Mouse (Mus musculus) stomach, postnatal 0 days (tissue): Measurements from ENCODE around the gene Arid5b. TPM values are rescaled to one million over a fixed set of nuclear protein-coding genes. Genes with fewer than 3 reads are reported as not detected.
A peak's percentile ranks its signal among the peaks of the same experiment; 100 is the strongest.

ENCODE experiments used
- ATAC-seq: fragments of 200-750 bp; cut with Nextera tagmentation; 2 replicates; pipeline ENCODE4 v1.8.0; 2017; ENCODE audit not compliant: low FRiP score, low TSS enrichment
- DNase-seq: peaks from one replicate; pipeline ENCODE4 v3.0.0-alpha.2; 2016; ENCODE audit warnings: low spot score
- H3K27ac ChIP-seq: fragments of 300-500 bp; sonication (generic); replicated peaks from 2 replicates; pipeline ENCODE4 v1.5.1; 2014; ENCODE audit warnings: mild to moderate bottlenecking, control low read depth
- H3K27me3 ChIP-seq: fragments of 300-500 bp; sonication (generic); 2 replicates; pipeline ENCODE4 v1.6.1; 2014; ENCODE audit warnings: low read length; ENCODE audit not compliant: control insufficient read depth, insufficient read depth
- H3K36me3 ChIP-seq: fragments of 300-500 bp; sonication (generic); 2 replicates; pipeline ENCODE4 v1.6.1; 2014; ENCODE audit warnings: low read length, mixed read lengths; ENCODE audit not compliant: control insufficient read depth, insufficient read depth
- H3K4me1 ChIP-seq: fragments of 300-500 bp; sonication (generic); replicated peaks from 2 replicates; pipeline ENCODE4 v1.6.1; 2014; ENCODE audit warnings: antibody characterized with exemption; ENCODE audit not compliant: control insufficient read depth, insufficient read depth
- H3K4me2 ChIP-seq: fragments of 300-500 bp; sonication (generic); replicated peaks from 2 replicates; pipeline ENCODE4 v1.6.1; 2014; ENCODE audit warnings: low read depth, mild to moderate bottlenecking, control low read depth, moderate library complexity
- H3K4me3 ChIP-seq: fragments of 300-500 bp; sonication (generic); 2 replicates; pipeline ENCODE4 v1.5.1; 2014; ENCODE audit warnings: low read depth, low read length, control low read depth
- H3K9ac ChIP-seq: fragments of 300-500 bp; sonication (generic); 2 replicates; pipeline ENCODE4 v1.6.1; 2014; ENCODE audit warnings: mild to moderate bottlenecking, low read length, control low read depth, mixed read lengths
- H3K9me3 ChIP-seq: fragments of 300-500 bp; sonication (generic); 2 replicates; pipeline ENCODE4 v1.6.1; 2016; ENCODE audit warnings: low read length; ENCODE audit not compliant: control insufficient read depth
- CTCF ChIP-seq: IDR thresholded peaks from 2 replicates; pipeline ENCODE4 v1.5.1; 2016; ENCODE audit warnings: antibody characterized with exemption, low read depth, mild to moderate bottlenecking, moderate library complexity
- EP300 ChIP-seq: optimal IDR thresholded peaks from 2 replicates; pipeline ENCODE3; 2016; ENCODE audit warnings: antibody characterized with exemption
- WGBS: fragments of 180-500 bp; shearing (Covaris S2); extraction: QIAGEN DNeasy Blood & Tissue Kit; methylation state at CpG from one replicate; pipeline ENCODE4 v1.1.7; 2014; 5-methylcytosine and 5-hydroxymethylcytosine counted together
- polyA plus RNA-seq: library from polyadenylated mRNA; unstranded; fragments of >200 nt; fragmentation: Nextera tagmentation; extraction: Ambion mirVana; gene quantifications from 2 replicates; pipeline ENCODE4 v1.2.1, GENCODE M21; 2015

Gene Arid5b
- polyA plus RNA-seq, 1 experiment from 2014 or later: 18.3 TPM

DNA sequence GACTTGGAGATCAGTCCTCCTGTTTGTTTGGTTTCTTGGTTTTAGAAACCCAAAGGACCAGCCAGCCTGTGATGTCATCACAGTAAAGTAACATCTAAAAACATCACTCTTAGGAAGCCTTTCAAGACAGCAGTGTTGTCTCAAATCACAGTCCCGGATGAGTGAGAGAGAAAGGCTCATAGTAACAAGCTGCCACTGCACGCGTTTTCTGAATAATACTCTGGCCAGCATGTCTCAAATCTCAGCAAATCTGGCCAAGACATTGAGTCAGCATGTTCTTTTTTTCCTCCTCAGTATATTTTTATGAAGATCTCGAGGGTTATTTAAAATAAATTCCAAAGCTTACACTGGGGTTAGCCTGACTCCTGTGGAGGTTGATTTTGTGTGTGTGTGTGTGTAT lies 143.1 kb downstream of the Arid5b start:
- peak overlapping the region; percentile 53 for H3K4me2 ChIP-seq
- H3K9me3 ChIP-seq: no peaks in the 10 kb centered on the region
- peaks cover 18% of the 10 kb centered on the region for H3K36me3 ChIP-seq
- no peak for TF ChIP-seq CTCF
- no peak for TF ChIP-seq EP300
- 23% methylated on average over 4 of the region's 4 CpGs for WGBS
- ATAC-seq (no peak), DNase-seq (no peak)
- no peaks in the 10 kb centered on the region for H3K27me3 ChIP-seq
- H3K4me3 ChIP-seq: peak overlapping the region; percentile 56
- H3K27ac ChIP-seq: peak overlapping the region; percentile 86; the same call in 1 of the 2 replicates
- H3K4me1 ChIP-seq: 0 out of 2 replicates have a peak, but pooled peaks cover 4% of the 10 kb centered on the region
- H3K9ac ChIP-seq: no peak overlapping the region; the same call in 1 of the 2 replicates

DNA sequence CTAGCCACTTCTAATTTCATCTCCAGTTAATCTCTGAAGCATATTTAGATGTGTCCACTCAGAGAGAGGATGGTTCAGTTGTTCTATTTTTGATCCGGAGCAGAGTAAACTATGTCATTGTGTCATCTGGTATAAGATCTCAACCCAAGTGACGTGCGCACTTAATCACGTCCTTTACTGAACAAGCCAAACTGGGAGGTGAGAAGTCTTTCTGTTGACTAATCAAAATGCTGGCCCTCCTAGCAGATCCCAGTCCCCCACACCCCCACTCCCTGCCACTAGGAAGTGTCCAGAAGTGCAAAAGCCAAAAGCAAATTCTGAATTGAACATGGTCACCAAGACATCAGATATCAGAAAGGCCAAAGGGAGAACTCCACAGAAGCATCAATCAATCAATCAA lies 144.0 kb downstream of the Arid5b start:
- TF ChIP-seq EP300 (no peak), CTCF (no peak)
- no peak for DNase-seq
- Histone ChIP-seq H3K9ac (no peak overlapping the region), H3K4me1 (peaks cover 8% of the 10 kb centered on the region), H3K4me3 (peak overlapping the region; percentile 4; the same call in 1 of the 2 replicates), H3K4me2 (peak overlapping the region; percentile 53), H3K27me3 (no peaks in the 10 kb centered on the region), H3K9me3 (no peaks in the 10 kb centered on the region), H3K36me3 (peaks cover 18% of the 10 kb centered on the region), H3K27ac (no peak overlapping the region)
- 70% methylated on average over 4 of the region's 4 CpGs for WGBS
- no peak for ATAC-seq

DNA sequence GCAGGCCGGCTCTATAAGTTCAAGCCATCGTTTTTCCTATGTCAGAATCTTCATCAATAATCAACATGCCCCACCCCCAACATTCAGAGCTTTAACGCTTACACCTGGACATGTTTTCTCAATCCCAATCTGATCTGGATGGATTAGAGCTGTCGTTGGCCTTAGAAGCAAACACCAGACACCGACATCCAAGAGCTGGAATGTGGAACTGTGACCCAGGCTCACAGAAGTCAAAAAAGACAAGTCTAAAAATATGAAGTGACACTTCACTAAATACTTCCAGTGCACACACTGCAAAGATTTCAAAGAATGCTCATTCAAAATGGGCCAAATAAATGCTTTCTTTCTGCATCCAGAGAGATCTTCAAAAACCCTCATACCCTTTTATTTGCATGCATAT lies 144.5 kb downstream of the Arid5b start:
- 43% methylated on average over 5 of the region's 5 CpGs for WGBS
- Histone ChIP-seq H3K4me2 (no peak overlapping the region; the same call in 1 of the 2 replicates), H3K27me3 (no peaks in the 10 kb centered on the region), H3K9me3 (no peaks in the 10 kb centered on the region), H3K9ac (no peak overlapping the region), H3K4me3 (no peak overlapping the region), H3K4me1 (peaks cover 9% of the 10 kb centered on the region), H3K36me3 (peaks cover 18% of the 10 kb centered on the region), H3K27ac (peak overlapping the region; percentile 6; the same call in 1 of the 2 replicates)
- TF ChIP-seq EP300 (no peak), CTCF (no peak)
- no peak for ATAC-seq
- no peak for DNase-seq

DNA sequence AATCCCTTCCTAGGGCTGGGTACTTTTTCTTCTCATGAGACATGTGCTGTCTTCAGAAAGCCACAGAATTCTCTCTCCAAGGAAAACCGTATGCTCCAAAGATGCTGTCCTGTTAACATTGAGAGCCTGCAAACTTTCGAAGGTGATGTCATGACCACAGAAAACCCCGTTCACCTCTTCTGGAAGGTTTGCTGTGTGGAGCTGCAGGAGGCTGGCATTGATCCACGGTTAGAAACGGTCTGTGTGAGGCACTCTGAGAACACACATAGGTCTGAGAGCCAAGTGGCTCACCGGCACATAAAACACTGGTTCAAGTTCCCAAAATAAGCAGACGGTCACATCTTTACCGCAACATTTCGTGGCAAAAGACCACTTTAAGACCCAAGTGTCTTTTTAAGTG lies 145.9 kb downstream of the Arid5b start:
- WGBS: 76% methylated on average over 9 of the region's 9 CpGs
- H3K4me2 ChIP-seq: no peak overlapping the region

DNA sequence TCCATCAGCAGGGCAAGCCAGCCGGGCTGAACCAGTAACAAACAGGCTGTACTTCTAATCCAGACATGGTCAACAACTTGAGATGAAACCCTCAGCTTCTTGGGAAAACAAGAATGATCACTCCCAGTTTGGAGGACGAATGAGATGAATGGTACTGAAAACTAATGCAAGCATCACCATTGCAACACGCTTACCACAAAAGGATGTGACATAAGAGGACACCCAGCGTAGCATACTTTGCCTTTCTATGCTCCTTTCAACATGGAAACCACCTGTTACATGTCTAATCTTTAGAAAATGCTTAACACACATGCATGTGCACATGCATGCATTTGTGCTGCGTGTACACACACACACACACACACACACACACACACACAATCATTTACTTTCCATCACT lies 146.4 kb downstream of the Arid5b start:
- no peak overlapping the region for H3K4me2 ChIP-seq
- no peak overlapping the region for H3K27ac ChIP-seq
- no peaks in the 10 kb centered on the region for H3K9me3 ChIP-seq
- H3K4me3 ChIP-seq: no peak overlapping the region
- WGBS: 89% methylated on average over 5 of the region's 5 CpGs
- no peaks in the 10 kb centered on the region for H3K27me3 ChIP-seq
- DNase-seq (no peak), ATAC-seq (no peak)
- TF ChIP-seq EP300: no peak
- H3K36me3 ChIP-seq: peaks cover 18% of the 10 kb centered on the region
- H3K9ac ChIP-seq: no peak overlapping the region
- H3K4me1 ChIP-seq: peaks cover 11% of the 10 kb centered on the region

More for the DNA sequence above, 145.9 kb downstream of the Arid5b start:
- peaks cover 18% of the 10 kb centered on the region for H3K36me3 ChIP-seq
- no peak for TF ChIP-seq CTCF
- no peak for TF ChIP-seq EP300
- no peaks in the 10 kb centered on the region for H3K9me3 ChIP-seq
- no peak overlapping the region for H3K4me3 ChIP-seq
- H3K27me3 ChIP-seq: no peaks in the 10 kb centered on the region
- DNase-seq: no peak
- no peak overlapping the region for H3K9ac ChIP-seq
- ATAC-seq: no peak
- H3K27ac ChIP-seq: no peak overlapping the region
- H3K4me1 ChIP-seq: peaks cover 9% of the 10 kb centered on the region

DNA sequence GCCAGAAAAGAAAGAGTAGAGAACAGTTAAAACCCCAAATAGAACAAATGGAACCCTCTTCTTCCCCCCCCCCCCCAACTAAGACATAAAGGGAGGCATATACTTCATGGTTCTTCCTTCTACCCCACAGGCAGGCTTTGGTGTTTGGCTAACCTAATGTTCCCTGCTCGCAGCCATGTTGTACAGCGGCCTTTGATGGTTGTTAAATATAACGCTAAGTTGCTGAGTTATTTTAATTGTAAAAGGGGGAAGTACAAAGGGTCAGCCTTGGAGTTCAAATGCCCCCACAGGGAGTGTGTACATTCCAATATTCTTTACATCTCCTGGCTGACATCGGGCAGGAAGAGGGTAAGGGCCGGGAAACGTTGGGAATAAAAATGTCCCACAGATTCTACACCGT lies 148.9 kb downstream of the Arid5b start:
- H3K4me1 ChIP-seq: peaks cover 11% of the 10 kb centered on the region
- H3K27ac ChIP-seq: no peak overlapping the region
- ATAC-seq (no peak), DNase-seq (no peak)
- H3K27me3 ChIP-seq: no peaks in the 10 kb centered on the region
- no peak overlapping the region for H3K9ac ChIP-seq
- 38% methylated on average over 7 of the region's 7 CpGs for WGBS
- H3K4me2 ChIP-seq: no peak overlapping the region
- H3K9me3 ChIP-seq: no peaks in the 10 kb centered on the region
- H3K36me3 ChIP-seq: peaks cover 18% of the 10 kb centered on the region
- no peak for TF ChIP-seq EP300
- TF ChIP-seq CTCF: no peak
- no peak overlapping the region for H3K4me3 ChIP-seq
